ENCODE assay signal across 27 mouse cellular contexts in genomic region chr7:141569916-141570315, GRCm38 (mm10). TPM values are rescaled to one million over a fixed set of nuclear protein-coding genes. Genes with fewer than 3 reads are reported as not detected.
DNase-seq lines count a peak whose midpoint lies in the region; ATAC-seq lines count a peak whose summit lies in the region.
"Had no signal": no experiment of that assay in that cellular context is flagged by ENCODE, and none has a peak within 500 bp of the region (broad histone marks: within the 10 kb centered on the region; RNA-seq: fewer than 3 reads in every experiment).

No protein-coding gene starts in this region.

- no peak overlapping the region for H3K4me3 ChIP-seq in heart, embryonic 10.5 days
- no peak overlapping the region for H3K4me3 ChIP-seq in stomach, embryonic 14.5 days (ENCODE audit: low read depth, low read length)
- no peak overlapping the region for H3K4me3 ChIP-seq in forebrain, embryonic 14.5 days (ENCODE audit: low read depth, low read length)
- H3K4me3 ChIP-seq: embryonic facial prominence, embryonic 12.5 days; hindbrain, embryonic 10.5 days; hindbrain, embryonic 15.5 days; limb, embryonic 10.5 days; limb, embryonic 15.5 days; midbrain, embryonic 10.5 days; midbrain, embryonic 15.5 days; neural tube, embryonic 15.5 days had no signal

- no peak for DNase-seq in heart, embryonic 10.5 days (ENCODE audit: low spot score)
- no peak for DNase-seq in heart, adult 18-20 months
- peak; percentile 35 to 54 for DNase-seq in lung, adult 18-20 months
- no peak for DNase-seq in lung, postnatal 4 days
- DNase-seq in R1 (ENCODE audit: low read depth, low spot score), result peak; percentile 86
- no peak for DNase-seq in forebrain, embryonic 14.5 days (ENCODE audit: low spot score)
- DNase-seq in B cell, adult 2 months, result no peak
- DNase-seq: adrenal gland, adult 2 months; embryo, embryonic 11 days; heart, postnatal 14 days; kidney, adult 8-10 months; kidney, postnatal 10 days; layer of hippocampus, adult 9-11 months; retina, postnatal 1 day; right cerebral cortex, postnatal 14 days had no signal

- H3K9me3 ChIP-seq in heart, embryonic 10.5 days, result no peaks in the 10 kb centered on the region
- no peaks in the 10 kb centered on the region for H3K9me3 ChIP-seq in stomach, embryonic 14.5 days (ENCODE audit: control insufficient read depth, low read depth, low read length)
- H3K9me3 ChIP-seq in forebrain, embryonic 14.5 days (replicated peaks; ENCODE audit: control insufficient read depth, low read length), result no peaks in the 10 kb centered on the region
- H3K9me3 ChIP-seq: embryonic facial prominence, embryonic 12.5 days; hindbrain, embryonic 10.5 days; hindbrain, embryonic 15.5 days; limb, embryonic 10.5 days; limb, embryonic 15.5 days; midbrain, embryonic 10.5 days; midbrain, embryonic 15.5 days; neural tube, embryonic 15.5 days had no signal

- ATAC-seq in stomach, embryonic 14.5 days (ENCODE audit: insufficient number of reproducible peaks, insufficient read depth, low FRiP score, low read depth), result 0 out of 2 replicates have a peak, but pooled peaks have one; percentile 4
- ATAC-seq in forebrain, embryonic 14.5 days, result no peak
- ATAC-seq: activated CD4-positive, CD25-positive, alpha-beta regulatory T cell, adult 4 months; forebrain, embryonic 16.5 days; inflammation-experienced regulatory T-cells, adult 6 months; midbrain, embryonic 15.5 days had no signal

- H3K36me3 ChIP-seq in heart, embryonic 10.5 days, result peaks cover 8% of the 10 kb centered on the region; the same call in 1 of the 2 replicates
- no peaks in the 10 kb centered on the region for H3K36me3 ChIP-seq in stomach, embryonic 14.5 days (ENCODE audit: control insufficient read depth, insufficient read depth, low read length)
- peaks cover 6% of the 10 kb centered on the region; the same call in 1 of the 2 replicates for H3K36me3 ChIP-seq in forebrain, embryonic 14.5 days (ENCODE audit: control insufficient read depth, insufficient read depth, low read length)
- H3K36me3 ChIP-seq: hindbrain, embryonic 15.5 days; midbrain, embryonic 15.5 days; neural tube, embryonic 15.5 days had no signal

- H3K27ac ChIP-seq in heart, embryonic 10.5 days, result 0 out of 2 replicates have a peak overlapping the region, but pooled peaks have one; percentile 42
- H3K27ac ChIP-seq in stomach, embryonic 14.5 days (ENCODE audit: low read length), result no peak overlapping the region
- no peak overlapping the region for H3K27ac ChIP-seq in forebrain, embryonic 14.5 days (ENCODE audit: low read depth, low read length)
- H3K27ac ChIP-seq: embryonic facial prominence, embryonic 12.5 days; hindbrain, embryonic 10.5 days; hindbrain, embryonic 15.5 days; limb, embryonic 10.5 days; limb, embryonic 15.5 days; midbrain, embryonic 10.5 days; midbrain, embryonic 15.5 days; neural tube, embryonic 15.5 days had no signal

- 95% methylated on average over 3 of the region's 3 CpGs for WGBS in heart, embryonic 10.5 days
- 73% methylated on average over 3 of the region's 3 CpGs for WGBS in stomach, embryonic 14.5 days
- 92% methylated on average over 3 of the region's 3 CpGs for WGBS in forebrain, embryonic 14.5 days

- H3K4me1 ChIP-seq in heart, embryonic 10.5 days, result peaks cover 37% of the 10 kb centered on the region
- H3K4me1 ChIP-seq in stomach, embryonic 14.5 days (ENCODE audit: control insufficient read depth, insufficient read depth, low read length), result 0 out of 2 replicates have a peak, but pooled peaks cover 7% of the 10 kb centered on the region
- peaks cover 3% of the 10 kb centered on the region; the same call in 1 of the 2 replicates for H3K4me1 ChIP-seq in forebrain, embryonic 14.5 days (ENCODE audit: control insufficient read depth, insufficient read depth, low read length)
- H3K4me1 ChIP-seq: limb, embryonic 10.5 days had no signal

- H3K4me2 ChIP-seq in stomach, embryonic 14.5 days (replicated peaks; ENCODE audit: low read depth, low read length), result no peak overlapping the region
- no peak overlapping the region for H3K4me2 ChIP-seq in forebrain, embryonic 14.5 days (ENCODE audit: low read length)
- H3K4me2 ChIP-seq: embryonic facial prominence, embryonic 12.5 days; hindbrain, embryonic 15.5 days; limb, embryonic 15.5 days; midbrain, embryonic 15.5 days; neural tube, embryonic 15.5 days had no signal

- no peaks in the 10 kb centered on the region for H3K27me3 ChIP-seq in heart, embryonic 10.5 days (ENCODE audit: insufficient read depth, poor library complexity, severe bottlenecking)
- H3K27me3 ChIP-seq in stomach, embryonic 14.5 days (ENCODE audit: control insufficient read depth, insufficient read depth, low read length), result no peaks in the 10 kb centered on the region
- no peaks in the 10 kb centered on the region for H3K27me3 ChIP-seq in forebrain, embryonic 14.5 days (replicated peaks; ENCODE audit: control insufficient read depth, insufficient read depth, low read length)
- H3K27me3 ChIP-seq: embryonic facial prominence, embryonic 12.5 days; hindbrain, embryonic 15.5 days; limb, embryonic 15.5 days; midbrain, embryonic 15.5 days; neural tube, embryonic 15.5 days had no signal

- no peak overlapping the region for H3K9ac ChIP-seq in stomach, embryonic 14.5 days (replicated peaks; ENCODE audit: low read depth, low read length)
- no peak overlapping the region for H3K9ac ChIP-seq in forebrain, embryonic 14.5 days (ENCODE audit: low read length)
- H3K9ac ChIP-seq: embryonic facial prominence, embryonic 12.5 days; hindbrain, embryonic 15.5 days; limb, embryonic 15.5 days; midbrain, embryonic 15.5 days; neural tube, embryonic 15.5 days had no signal

RNA-seq across cellular contexts. Expression of gene Ap2a2, which starts 7.9 kb away (rescaled TPM):
- polyA plus RNA-seq in heart, embryonic 10.5 days (2016; fragmentation: Nextera tagmentation; extraction: Ambion mirVana), result 79.5 and 79.9 TPM in 2 replicates
- 10 to 100 TPM; 60.7 to 60.8 TPM for total RNA-seq in heart, adult 18-20 months (2021)
- polyA plus RNA-seq in stomach, embryonic 14.5 days (2014; fragmentation: Nextera tagmentation; extraction: Ambion mirVana), result 70.4 and 71.8 TPM in 2 replicates
- 72.4 and 83.6 TPM in 2 replicates for polyA plus RNA-seq in forebrain, embryonic 14.5 days (2014; fragmentation: Nextera tagmentation; extraction: Ambion mirVana)

RNA-seq across cellular contexts. Expression of gene Chid1, which starts 30.3 kb away (rescaled TPM):
- 40.5 and 45.3 TPM in 2 replicates for polyA plus RNA-seq in heart, embryonic 10.5 days (2016; fragmentation: Nextera tagmentation; extraction: Ambion mirVana)
- 10 to 100 TPM; 48.2 to 50.9 TPM for total RNA-seq in heart, adult 18-20 months (2021)
- polyA plus RNA-seq in stomach, embryonic 14.5 days (2014; fragmentation: Nextera tagmentation; extraction: Ambion mirVana), result 37.4 and 38.3 TPM in 2 replicates
- polyA plus RNA-seq in forebrain, embryonic 14.5 days (2014; fragmentation: Nextera tagmentation; extraction: Ambion mirVana), result 32.7 and 37.1 TPM in 2 replicates

Comparison
In these comparisons a context has a peak if more than half of its experiments do, and no peak if none do; other contexts are left out.
1. DNase-seq: peak in lung, adult 18-20 months (2 of 2) and R1 (single experiment); none in heart, embryonic 10.5 days (single experiment), heart, adult 18-20 months (0 of 2), lung, postnatal 4 days (0 of 2), forebrain, embryonic 14.5 days (single experiment) and B cell, adult 2 months (0 of 2).